Mouse (Mus musculus): ENCODE measurements at regions not wholly inside any gene's neighbourhood (a gene's known extent, or its start where the extent isn't known, plus 50 kb on each side); places are given as distances from the start of the nearest gene placed in this dataset.

- H3K9ac ChIP-seq, result no peak overlapping the region
- H3K36me3 ChIP-seq, result no peaks in the 10 kb centered on the region
- H3K4me2 ChIP-seq, result no peak overlapping the region
- H3K27ac ChIP-seq, result no peak overlapping the region
- WGBS (ENCODE audit: insufficient replicate concordance), result 40% methylated on average over 3 of the region's 3 CpGs
- H3K4me1 ChIP-seq, result no peaks in the 10 kb centered on the region
- no peak overlapping the region for H3K4me3 ChIP-seq
- H3K27me3 ChIP-seq (replicated peaks), result no peaks in the 10 kb centered on the region
- ATAC-seq, result no peak
- H3K9me3 ChIP-seq (replicated peaks), result no peaks in the 10 kb centered on the region
These were observed 296.0 kb upstream of the Slc35b3 start for GRCm38 (mm10) chr13:39256708-39257107.

GRCm38 (mm10) chr13:39255338-39255737 is 294.7 kb upstream of the Slc35b3 start:
- H3K9ac ChIP-seq, result no peak overlapping the region
- no peak for ATAC-seq
- H3K4me2 ChIP-seq, result no peak overlapping the region
- WGBS (ENCODE audit: insufficient replicate concordance), result 51% methylated on average over 3 of the region's 3 CpGs
- H3K4me1 ChIP-seq, result no peaks in the 10 kb centered on the region
- H3K27ac ChIP-seq, result no peak overlapping the region
- no peaks in the 10 kb centered on the region for H3K27me3 ChIP-seq (replicated peaks)
- H3K4me3 ChIP-seq, result no peak overlapping the region
- H3K9me3 ChIP-seq (replicated peaks), result no peaks in the 10 kb centered on the region
- H3K36me3 ChIP-seq, result no peaks in the 10 kb centered on the region

- Histone ChIP-seq H3K27ac (no peak overlapping the region), H3K4me2 (no peak overlapping the region), H3K4me3 (no peak overlapping the region), H3K9me3 (replicated peaks) (no peaks in the 10 kb centered on the region), H3K27me3 (replicated peaks) (no peaks in the 10 kb centered on the region), H3K36me3 (no peaks in the 10 kb centered on the region), H3K4me1 (no peaks in the 10 kb centered on the region), H3K9ac (no peak overlapping the region)
- WGBS (ENCODE audit: insufficient replicate concordance), result 65% methylated on average over 3 of the region's 3 CpGs
- no peak for ATAC-seq
These were observed 291.9 kb upstream of the Slc35b3 start for GRCm38 (mm10) chr13:39252591-39252990.

DNA sequence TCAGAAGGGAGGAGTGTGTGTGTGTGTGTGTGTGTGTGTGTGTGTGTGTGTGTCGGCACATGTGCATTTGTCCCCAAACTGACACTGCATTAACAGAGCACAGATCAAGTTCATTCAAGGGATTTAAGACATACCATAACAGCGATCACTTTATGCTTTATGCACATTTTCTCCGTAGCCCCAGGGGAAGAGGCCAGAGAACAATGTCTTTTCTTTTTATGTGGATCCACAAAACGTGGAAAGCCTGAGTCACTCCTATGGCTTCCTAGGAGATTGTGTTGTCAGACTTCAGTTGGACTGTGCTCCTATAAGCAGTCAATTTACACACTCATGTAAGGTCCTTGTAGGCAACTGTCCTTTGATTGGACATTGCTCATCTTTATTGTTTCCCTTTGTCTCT is 289.4 kb upstream of the Slc35b3 start:
- Histone ChIP-seq H3K9ac (no peak overlapping the region), H3K36me3 (no peaks in the 10 kb centered on the region), H3K4me3 (no peak overlapping the region), H3K9me3 (replicated peaks) (no peaks in the 10 kb centered on the region), H3K4me1 (no peaks in the 10 kb centered on the region), H3K27ac (no peak overlapping the region), H3K27me3 (replicated peaks) (no peaks in the 10 kb centered on the region), H3K4me2 (no peak overlapping the region)
- WGBS (ENCODE audit: insufficient replicate concordance), result 69% methylated on average over 4 of the region's 4 CpGs
- no peak for ATAC-seq

GRCm38 (mm10) chr13:39226829-39227228 is 266.2 kb upstream of the Slc35b3 start:
- Histone ChIP-seq H3K9me3 (replicated peaks) (no peaks in the 10 kb centered on the region), H3K4me2 (no peak overlapping the region), H3K27me3 (replicated peaks) (no peaks in the 10 kb centered on the region), H3K36me3 (no peaks in the 10 kb centered on the region), H3K9ac (no peak overlapping the region), H3K27ac (no peak overlapping the region), H3K4me3 (no peak overlapping the region), H3K4me1 (no peaks in the 10 kb centered on the region)
- 57% methylated on average over 4 of the region's 4 CpGs for WGBS (ENCODE audit: insufficient replicate concordance)
- ATAC-seq, result no peak

DNA sequence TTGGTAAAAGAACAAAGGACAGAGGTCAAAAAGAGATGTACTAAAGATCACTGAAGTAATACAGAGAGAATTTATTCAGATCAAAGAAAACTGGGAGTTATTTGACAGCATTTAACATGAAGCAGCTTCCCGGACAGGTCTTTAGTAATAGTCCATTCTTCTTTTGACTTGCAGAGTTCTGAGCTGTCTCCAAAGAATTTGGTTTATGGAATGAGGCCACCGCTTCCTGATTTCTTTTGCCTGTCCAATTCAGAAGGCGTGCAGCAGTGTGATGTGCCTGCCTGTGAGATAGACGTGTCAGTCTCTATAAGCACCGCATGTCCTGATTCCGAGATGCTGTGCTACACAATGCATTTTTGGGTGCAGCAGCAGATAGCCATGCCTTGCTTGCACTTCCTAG is 265.0 kb upstream of the Slc35b3 start:
- no peak for ATAC-seq
- Histone ChIP-seq H3K9me3 (replicated peaks) (no peaks in the 10 kb centered on the region), H3K27ac (no peak overlapping the region), H3K4me1 (no peaks in the 10 kb centered on the region), H3K4me3 (no peak overlapping the region), H3K4me2 (no peak overlapping the region), H3K27me3 (replicated peaks) (no peaks in the 10 kb centered on the region), H3K36me3 (no peaks in the 10 kb centered on the region), H3K9ac (no peak overlapping the region)
- WGBS (ENCODE audit: insufficient replicate concordance), result 64% methylated on average over 6 of the region's 6 CpGs

DNA sequence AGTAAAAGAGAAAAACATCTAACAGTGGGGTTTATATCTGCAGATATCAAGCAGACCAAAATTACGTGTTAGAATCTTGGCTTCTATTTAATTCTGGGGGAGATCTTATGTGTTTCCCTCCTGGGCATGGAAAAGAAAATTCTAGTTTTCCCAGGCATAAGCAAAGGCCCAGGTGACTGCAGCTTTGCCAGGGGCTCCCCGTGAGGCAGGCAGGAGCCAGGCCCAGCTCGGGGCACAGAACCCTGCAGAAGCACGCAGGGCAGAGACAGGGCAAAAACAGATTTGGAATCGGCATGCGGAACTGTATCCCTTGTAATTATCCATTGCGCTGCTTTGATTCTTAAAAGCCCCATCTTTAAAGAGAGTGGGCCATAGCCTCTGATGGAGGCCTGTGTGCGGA is 250.4 kb upstream of the Slc35b3 start:
- no peaks in the 10 kb centered on the region for H3K9me3 ChIP-seq (replicated peaks)
- no peak for ATAC-seq
- no peaks in the 10 kb centered on the region for H3K27me3 ChIP-seq (replicated peaks)
- no peak overlapping the region for H3K4me2 ChIP-seq
- no peak overlapping the region for H3K4me3 ChIP-seq
- H3K36me3 ChIP-seq, result no peaks in the 10 kb centered on the region
- 77% methylated on average over 8 of the region's 8 CpGs for WGBS (ENCODE audit: insufficient replicate concordance)
- no peak overlapping the region for H3K9ac ChIP-seq
- no peaks in the 10 kb centered on the region for H3K4me1 ChIP-seq
- H3K27ac ChIP-seq, result no peak overlapping the region

DNA sequence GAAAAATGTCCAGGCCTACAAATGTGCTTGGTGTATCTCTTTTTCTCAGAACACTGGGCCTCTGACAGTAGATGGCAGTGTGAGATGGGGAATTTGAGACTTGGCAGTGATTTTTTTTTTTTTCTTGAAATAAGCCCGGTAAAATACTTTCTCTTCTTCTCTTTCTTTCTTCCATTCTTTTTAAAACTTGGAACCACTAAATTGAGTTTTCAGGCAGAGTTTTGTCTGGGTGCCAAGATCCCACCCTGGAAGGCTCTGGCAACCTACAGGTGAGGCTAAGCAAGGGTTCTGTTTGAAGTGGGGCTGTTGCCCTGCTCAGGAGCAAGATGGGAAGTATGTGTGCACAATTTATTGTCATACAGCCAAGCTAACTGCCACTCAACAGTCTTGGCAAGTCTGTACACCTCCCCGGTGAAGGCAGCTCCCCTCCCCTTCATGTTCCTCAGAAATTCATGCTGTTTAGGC is 223.1 kb upstream of the Slc35b3 start:
- Histone ChIP-seq H3K9me3 (replicated peaks) (no peaks in the 10 kb centered on the region), H3K27ac (no peak overlapping the region), H3K9ac (no peak overlapping the region), H3K4me1 (no peaks in the 10 kb centered on the region), H3K36me3 (no peaks in the 10 kb centered on the region), H3K4me3 (no peak overlapping the region), H3K4me2 (no peak overlapping the region), H3K27me3 (replicated peaks) (no peaks in the 10 kb centered on the region)
- no peak for ATAC-seq
- 47% methylated on average over 2 of the region's 2 CpGs for WGBS (ENCODE audit: insufficient replicate concordance)

DNA sequence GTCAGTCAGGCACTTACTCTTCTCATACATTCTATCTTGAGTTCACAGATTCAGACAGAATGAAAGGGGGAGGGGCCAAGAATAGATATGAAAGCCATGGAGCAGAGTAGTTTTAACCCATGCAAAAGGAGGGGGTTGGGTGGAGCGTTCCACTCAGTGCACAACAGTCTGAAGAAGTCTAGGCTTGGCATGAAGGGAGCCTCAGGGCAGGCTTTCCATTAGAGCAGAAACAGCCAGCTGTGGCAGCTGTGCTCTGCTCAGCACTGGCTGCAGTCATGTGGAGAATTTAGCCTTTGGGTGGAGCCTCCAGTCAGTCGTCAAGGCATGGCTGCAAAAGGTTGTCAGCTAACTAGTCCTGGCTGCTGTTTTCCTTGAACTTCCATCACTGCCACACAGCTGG is 201.3 kb upstream of the Slc35b3 start:
- Histone ChIP-seq H3K27me3 (replicated peaks) (no peaks in the 10 kb centered on the region), H3K4me1 (no peaks in the 10 kb centered on the region), H3K4me3 (no peak overlapping the region), H3K27ac (no peak overlapping the region), H3K4me2 (no peak overlapping the region), H3K9me3 (replicated peaks) (no peaks in the 10 kb centered on the region), H3K36me3 (no peaks in the 10 kb centered on the region), H3K9ac (no peak overlapping the region)
- WGBS (ENCODE audit: insufficient replicate concordance), result 74% methylated on average over 2 of the region's 2 CpGs
- ATAC-seq, result no peak

- no peak overlapping the region for H3K9ac ChIP-seq
- ATAC-seq, result no peak
These were observed 167.3 kb upstream of the Slc35b3 start for GRCm38 (mm10) chr13:39127942-39128341.

GRCm38 (mm10) chr13:39092058-39092457 is 131.4 kb upstream of the Slc35b3 start:
- Histone ChIP-seq H3K36me3 (no peaks in the 10 kb centered on the region), H3K27ac (no peak overlapping the region), H3K9me3 (replicated peaks) (no peaks in the 10 kb centered on the region), H3K9ac (no peak overlapping the region), H3K4me1 (no peaks in the 10 kb centered on the region), H3K4me2 (no peak overlapping the region), H3K4me3 (no peak overlapping the region), H3K27me3 (replicated peaks) (no peaks in the 10 kb centered on the region)
- WGBS (ENCODE audit: insufficient replicate concordance), result 71% methylated on average over 2 of the region's 2 CpGs
- ATAC-seq, result no peak

More at GRCm38 (mm10) chr13:39127942-39128341, 167.3 kb upstream of the Slc35b3 start:
- Histone ChIP-seq H3K4me1 (no peaks in the 10 kb centered on the region), H3K4me2 (no peak overlapping the region), H3K27me3 (replicated peaks) (no peaks in the 10 kb centered on the region), H3K4me3 (no peak overlapping the region), H3K36me3 (no peaks in the 10 kb centered on the region), H3K27ac (no peak overlapping the region), H3K9me3 (replicated peaks) (no peaks in the 10 kb centered on the region)
- WGBS (ENCODE audit: insufficient replicate concordance), result 40% methylated on average over 1 of the region's 1 CpGs

- no peak for ATAC-seq
- Histone ChIP-seq H3K4me1 (no peaks in the 10 kb centered on the region), H3K27me3 (replicated peaks) (no peaks in the 10 kb centered on the region), H3K9ac (no peak overlapping the region), H3K9me3 (replicated peaks) (no peaks in the 10 kb centered on the region), H3K27ac (no peak overlapping the region), H3K4me2 (no peak overlapping the region), H3K4me3 (no peak overlapping the region), H3K36me3 (no peaks in the 10 kb centered on the region)
- 63% methylated on average over 5 of the region's 5 CpGs for WGBS (ENCODE audit: insufficient replicate concordance)
These were observed 123.9 kb upstream of the Slc35b3 start for GRCm38 (mm10) chr13:39084544-39084943.

DNA sequence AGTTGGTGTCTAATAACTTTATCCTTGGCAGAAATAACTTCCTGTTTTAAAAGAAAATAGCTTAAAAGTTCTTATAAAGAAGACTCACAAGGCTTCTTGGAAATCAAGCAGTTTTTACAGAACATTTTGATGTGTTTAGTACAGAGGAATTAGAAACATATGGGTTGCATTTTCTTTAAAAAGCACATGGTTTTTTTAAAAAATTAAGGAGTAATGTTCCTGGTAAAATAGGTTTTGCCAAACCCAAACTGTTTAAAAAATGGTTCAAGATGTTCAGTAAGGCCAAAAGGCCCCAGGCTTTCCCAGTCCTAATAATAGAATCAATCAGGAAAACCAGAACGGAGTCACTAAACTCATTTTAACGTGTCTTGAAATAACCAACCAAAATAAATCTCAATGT is 113.5 kb upstream of the Slc35b3 start:
- Histone ChIP-seq H3K27ac (no peak overlapping the region), H3K27me3 (replicated peaks) (no peaks in the 10 kb centered on the region), H3K36me3 (no peaks in the 10 kb centered on the region), H3K4me2 (no peak overlapping the region), H3K4me1 (no peaks in the 10 kb centered on the region), H3K4me3 (no peak overlapping the region), H3K9ac (no peak overlapping the region), H3K9me3 (replicated peaks) (no peaks in the 10 kb centered on the region)
- no peak for ATAC-seq
- 69% methylated on average over 2 of the region's 2 CpGs for WGBS (ENCODE audit: insufficient replicate concordance)
